Mouse (Mus musculus) myocyte (in vitro differentiated cells): Measurements from ENCODE around the gene Macrod2.

Source experiments
- MAX ChIP-seq: IDR thresholded peaks from one replicate; pipeline ENCODE4 v1.6.1; 2011; ENCODE audit warnings: low read depth, mild to moderate bottlenecking, control low read depth
- POLR2A ChIP-seq: IDR thresholded peaks from one replicate; pipeline ENCODE4 v1.6.1; 2011; ENCODE audit warnings: low read depth, mild to moderate bottlenecking, control low read depth, moderate library complexity; ENCODE audit not compliant: insufficient read length
- USF1 ChIP-seq: IDR thresholded peaks from one replicate; pipeline ENCODE4 v1.6.1; 2011; ENCODE audit warnings: low read depth, mild to moderate bottlenecking, control low read depth, moderate library complexity

DNA sequence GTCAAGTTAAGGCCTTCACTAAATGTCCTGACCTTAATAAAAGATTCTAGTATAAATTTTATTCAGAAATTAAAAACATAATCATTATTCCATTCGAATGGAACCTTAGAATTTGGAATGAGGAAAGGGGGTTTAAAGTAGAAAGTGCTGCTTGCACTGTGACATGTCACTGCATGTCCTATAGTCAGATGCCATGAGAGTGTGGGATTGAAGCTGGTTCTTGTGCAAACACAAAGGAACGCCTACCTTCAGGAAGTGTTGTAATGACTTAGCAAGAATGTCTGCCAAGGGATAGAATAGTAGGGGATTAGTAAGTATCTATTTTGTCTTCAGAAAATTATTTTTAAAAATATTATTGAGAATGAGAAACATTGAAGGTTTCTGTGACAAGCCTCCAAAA lies 431.1 kb downstream of the Macrod2 start:
- TF ChIP-seq USF1: no peak
- TF ChIP-seq POLR2A: no peak
- TF ChIP-seq MAX: no peak
